Mouse (Mus musculus) forebrain, embryonic 13.5 days (tissue): Measurements from ENCODE around the gene Slc45a3. TPM values are rescaled to one million over a fixed set of nuclear protein-coding genes. Genes with fewer than 3 reads are reported as not detected.

ENCODE experiments used
- ATAC-seq: fragments of 200-750 bp; cut with Nextera tagmentation; 2 replicates; pipeline ENCODE4 v1.8.0; 2017
- H3K27ac ChIP-seq: fragments of 300-500 bp; sonication (generic); 2 replicates; pipeline ENCODE4 v1.5.1; 2015; ENCODE audit warnings: inconsistent platforms, mild to moderate bottlenecking, moderate library complexity
- H3K27me3 ChIP-seq: fragments of 300-500 bp; sonication (generic); 2 replicates; pipeline ENCODE4 v1.6.1; 2015; ENCODE audit warnings: mild to moderate bottlenecking, inconsistent platforms
- H3K36me3 ChIP-seq: fragments of 300-500 bp; sonication (generic); 2 replicates; pipeline ENCODE4 v1.6.1; 2015; ENCODE audit warnings: mild to moderate bottlenecking, inconsistent platforms; ENCODE audit not compliant: poor library complexity, severe bottlenecking
- H3K4me1 ChIP-seq: fragments of 300-500 bp; sonication (generic); 2 replicates; pipeline ENCODE4 v1.6.1; 2015; ENCODE audit warnings: inconsistent platforms
- H3K4me2 ChIP-seq: fragments of 300-500 bp; sonication (generic); 2 replicates; pipeline ENCODE4 v1.6.1; 2015; ENCODE audit warnings: inconsistent platforms, mild to moderate bottlenecking, moderate library complexity
- H3K4me3 ChIP-seq: fragments of 300-500 bp; sonication (generic); 2 replicates; pipeline ENCODE4 v1.5.1; 2015; ENCODE audit warnings: mild to moderate bottlenecking, inconsistent platforms
- H3K9ac ChIP-seq: fragments of 300-500 bp; sonication (generic); 2 replicates; pipeline ENCODE4 v1.6.1; 2015; ENCODE audit warnings: mild to moderate bottlenecking, inconsistent platforms
- H3K9me3 ChIP-seq: fragments of 300-500 bp; sonication (generic); replicated peaks from 2 replicates; pipeline ENCODE4 v1.6.1; 2016; ENCODE audit warnings: inconsistent platforms
- WGBS: fragments of 180-500 bp; shearing (Covaris S2); methylation state at CpG from one replicate; pipeline ENCODE4 v1.1.7; 2015; 5-methylcytosine and 5-hydroxymethylcytosine counted together
- polyA plus RNA-seq: library from polyadenylated mRNA; unstranded; fragments of >200 nt; fragmentation: Nextera tagmentation; extraction: Ambion mirVana; gene quantifications from 2 replicates; pipeline ENCODE4 v1.2.1, GENCODE M21; 2015

Gene Slc45a3
- polyA plus RNA-seq: 2.6 and 2.9 TPM in 2 replicates

DNA sequence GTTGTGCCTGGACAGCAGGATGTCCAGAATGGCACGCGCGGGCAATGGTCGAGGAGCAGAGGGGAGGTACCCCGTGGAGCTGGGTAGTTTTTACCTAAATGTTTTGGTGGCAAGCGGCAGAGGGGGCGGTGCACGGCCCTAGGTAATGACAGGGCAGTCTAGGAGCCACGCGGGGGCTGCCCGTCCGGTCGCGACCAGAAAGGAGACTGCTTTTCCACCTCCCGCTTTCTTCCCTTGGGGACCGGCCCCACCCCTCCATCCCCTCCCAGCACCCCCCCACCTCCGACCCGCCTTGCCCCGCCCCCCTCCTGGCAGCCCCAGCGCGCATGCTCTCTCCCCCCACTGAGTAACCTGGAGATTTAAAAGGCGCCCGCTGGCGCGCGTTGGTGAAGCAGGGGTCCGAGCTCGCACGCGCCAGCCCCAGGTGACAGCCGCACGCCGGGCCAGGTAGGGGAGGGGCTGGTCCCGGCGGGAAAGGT is at the start of gene Slc45a3:
Gene Slc45a3, plus strand, starts transcription at position 362 of the 479 bp plus-strand sequence.
- WGBS: 0% methylated on average over 30 of the region's 35 CpGs
- H3K27ac ChIP-seq: no peak within 1 kb of the TSS
- H3K4me3 ChIP-seq: peak within 1 kb of the TSS; percentile 91
- no peaks in the 10 kb centered on the region for H3K36me3 ChIP-seq
- no peaks in the 10 kb centered on the region for H3K9me3 ChIP-seq
- ATAC-seq: peak; percentile 65
- H3K27me3 ChIP-seq: peaks cover 34% of the 10 kb centered on the region
- peak within 1 kb of the TSS; percentile 98 for H3K4me2 ChIP-seq
- H3K9ac ChIP-seq: peak within 1 kb of the TSS; percentile 80
- H3K4me1 ChIP-seq: peaks cover 16% of the 10 kb centered on the region

DNA sequence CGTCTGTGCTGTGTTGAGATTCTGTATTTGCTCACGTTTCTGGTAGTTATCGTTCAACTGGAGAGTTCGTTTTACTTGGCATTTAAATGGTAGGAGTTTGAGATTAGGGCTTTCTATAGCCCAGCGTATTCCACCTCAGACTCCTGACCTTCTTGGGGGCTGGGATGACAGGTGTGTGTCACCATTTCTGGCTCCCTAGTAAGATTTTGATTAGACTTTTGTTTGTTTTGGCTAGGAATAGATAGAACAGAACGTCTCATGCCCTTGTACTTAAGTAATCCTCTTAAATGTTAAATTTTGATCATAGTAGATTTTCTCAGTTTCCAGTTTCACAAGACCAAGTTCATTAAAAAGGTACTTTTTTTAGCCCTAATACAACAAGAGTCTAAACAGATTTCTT is 45.1 kb upstream of the Slc45a3 start:
- ATAC-seq: no peak
- peaks cover 42% of the 10 kb centered on the region for H3K36me3 ChIP-seq
- H3K4me1 ChIP-seq: peaks cover 32% of the 10 kb centered on the region
- 69% methylated on average over 6 of the region's 6 CpGs for WGBS
- H3K9ac ChIP-seq: no peak overlapping the region
- no peak overlapping the region for H3K4me2 ChIP-seq
- H3K9me3 ChIP-seq: no peaks in the 10 kb centered on the region
- H3K27me3 ChIP-seq: no peaks in the 10 kb centered on the region
- H3K4me3 ChIP-seq: no peak overlapping the region
- H3K27ac ChIP-seq: no peak overlapping the region

- no peaks in the 10 kb centered on the region for H3K27me3 ChIP-seq
- no peak overlapping the region for H3K9ac ChIP-seq
- no peak overlapping the region for H3K4me3 ChIP-seq
- no peak for ATAC-seq
- no peak overlapping the region for H3K27ac ChIP-seq
- H3K9me3 ChIP-seq: no peaks in the 10 kb centered on the region
- H3K4me1 ChIP-seq: peaks cover 26% of the 10 kb centered on the region
- 99% methylated on average over 2 of the region's 2 CpGs for WGBS
- H3K36me3 ChIP-seq: peaks cover 55% of the 10 kb centered on the region
- H3K4me2 ChIP-seq: no peak overlapping the region
Measured at GRCm38 (mm10) chr1:131919052-131919451, 43.7 kb upstream of the Slc45a3 start.

GRCm38 (mm10) chr1:131922100-131922499 is 40.7 kb upstream of the Slc45a3 start:
- no peak for ATAC-seq
- WGBS: 98% methylated on average over 3 of the region's 3 CpGs
- H3K4me2 ChIP-seq: no peak overlapping the region
- no peaks in the 10 kb centered on the region for H3K9me3 ChIP-seq
- H3K4me1 ChIP-seq: peaks cover 6% of the 10 kb centered on the region
- H3K4me3 ChIP-seq: no peak overlapping the region
- no peak overlapping the region for H3K27ac ChIP-seq
- peaks cover 77% of the 10 kb centered on the region for H3K36me3 ChIP-seq
- H3K9ac ChIP-seq: no peak overlapping the region
- H3K27me3 ChIP-seq: no peaks in the 10 kb centered on the region

DNA sequence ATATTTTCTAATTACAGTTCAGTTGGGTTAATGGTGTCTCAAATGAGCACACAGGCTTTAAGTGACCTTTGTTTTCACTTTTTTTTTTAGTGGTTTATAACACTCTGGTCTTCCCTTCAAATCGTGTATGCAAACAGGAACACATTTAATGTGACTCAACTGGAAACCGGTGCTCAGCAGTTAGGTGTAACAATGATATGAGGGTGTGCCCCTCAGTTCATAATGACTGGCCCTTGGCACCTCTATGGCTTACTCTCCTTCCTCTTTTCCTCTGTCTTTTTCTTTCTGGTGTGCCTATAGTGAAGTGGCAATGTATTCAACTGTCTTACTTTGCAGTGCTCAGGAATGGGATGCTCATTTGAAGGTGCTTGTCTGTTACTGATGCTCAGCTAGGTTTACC is 29.3 kb upstream of the Slc45a3 start:
- peaks cover 69% of the 10 kb centered on the region for H3K36me3 ChIP-seq
- H3K27me3 ChIP-seq: no peaks in the 10 kb centered on the region
- no peak overlapping the region for H3K4me3 ChIP-seq
- H3K9ac ChIP-seq: no peak overlapping the region
- H3K9me3 ChIP-seq: no peaks in the 10 kb centered on the region
- no peak overlapping the region for H3K27ac ChIP-seq
- no peak for ATAC-seq
- no peak overlapping the region for H3K4me2 ChIP-seq
- no peaks in the 10 kb centered on the region for H3K4me1 ChIP-seq
- WGBS: 91% methylated on average over 2 of the region's 2 CpGs

- Histone ChIP-seq H3K4me2 (no peak overlapping the region), H3K4me3 (no peak overlapping the region), H3K9ac (no peak overlapping the region), H3K36me3 (peaks cover 32% of the 10 kb centered on the region), H3K9me3 (no peaks in the 10 kb centered on the region), H3K4me1 (no peaks in the 10 kb centered on the region), H3K27me3 (no peaks in the 10 kb centered on the region), H3K27ac (no peak overlapping the region)
- 47% methylated on average over 6 of the region's 6 CpGs for WGBS
- ATAC-seq: peak; percentile 71; the same call in 1 of the 2 replicates
Measured at GRCm38 (mm10) chr1:131937659-131938305, 25.0 kb upstream of the Slc45a3 start.

DNA sequence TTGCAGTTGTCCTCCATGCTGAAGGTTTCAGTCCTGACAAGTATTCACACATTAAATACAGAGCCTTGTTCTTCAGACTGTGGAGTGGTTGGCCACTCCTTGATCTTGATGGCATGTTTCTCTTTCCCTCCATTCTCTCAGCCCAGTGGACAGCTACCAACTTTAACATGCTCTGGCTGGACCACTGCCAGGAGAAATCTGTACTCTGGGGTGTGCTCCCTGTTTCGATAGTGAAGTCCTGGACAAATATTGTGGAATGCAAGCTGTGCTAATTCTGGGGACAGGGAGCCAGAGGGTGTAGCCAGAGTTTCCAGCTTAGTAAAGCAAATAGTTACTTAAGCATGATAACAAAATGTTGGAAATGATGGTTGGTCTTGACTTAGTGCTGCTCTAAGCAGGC is 24.0 kb upstream of the Slc45a3 start:
- H3K27me3 ChIP-seq: no peaks in the 10 kb centered on the region
- H3K36me3 ChIP-seq: peaks cover 24% of the 10 kb centered on the region
- 79% methylated on average over 1 of the region's 1 CpGs for WGBS
- ATAC-seq: no peak
- H3K4me2 ChIP-seq: no peak overlapping the region
- no peak overlapping the region for H3K9ac ChIP-seq
- H3K4me1 ChIP-seq: no peaks in the 10 kb centered on the region
- H3K4me3 ChIP-seq: no peak overlapping the region
- no peaks in the 10 kb centered on the region for H3K9me3 ChIP-seq
- no peak overlapping the region for H3K27ac ChIP-seq

- no peaks in the 10 kb centered on the region for H3K4me1 ChIP-seq
- H3K4me3 ChIP-seq: no peak overlapping the region
- no peak overlapping the region for H3K9ac ChIP-seq
- no peak overlapping the region for H3K4me2 ChIP-seq
- ATAC-seq: no peak
- H3K36me3 ChIP-seq: peaks cover 9% of the 10 kb centered on the region
- 46% methylated on average over 2 of the region's 2 CpGs for WGBS
- H3K9me3 ChIP-seq: no peaks in the 10 kb centered on the region
- no peaks in the 10 kb centered on the region for H3K27me3 ChIP-seq
- no peak overlapping the region for H3K27ac ChIP-seq
Measured at GRCm38 (mm10) chr1:131940711-131941244, 22.0 kb upstream of the Slc45a3 start.

DNA sequence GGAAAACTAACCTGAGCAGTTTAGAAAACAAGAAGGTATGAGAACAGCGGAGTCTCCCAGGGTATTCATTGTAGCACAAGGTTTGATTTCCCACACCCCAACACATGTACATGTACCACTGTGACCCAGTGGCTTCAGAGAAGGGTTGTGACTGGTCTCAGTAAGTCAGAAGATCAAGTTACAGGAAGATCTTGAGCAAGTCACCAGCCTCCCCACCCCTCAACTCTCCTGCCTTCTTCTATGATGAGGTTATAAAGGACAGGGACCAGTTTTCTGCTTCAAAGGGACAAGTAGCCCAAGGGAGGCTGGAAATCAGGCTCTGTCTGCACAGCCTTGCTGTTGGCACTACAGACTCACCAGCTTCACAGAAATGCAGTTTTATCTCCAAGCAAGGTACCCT is 21.3 kb upstream of the Slc45a3 start:
- Histone ChIP-seq H3K4me2 (no peak overlapping the region), H3K4me3 (no peak overlapping the region), H3K9ac (no peak overlapping the region), H3K27me3 (no peaks in the 10 kb centered on the region), H3K27ac (no peak overlapping the region), H3K4me1 (no peaks in the 10 kb centered on the region), H3K36me3 (peaks cover 9% of the 10 kb centered on the region), H3K9me3 (no peaks in the 10 kb centered on the region)
- 96% methylated on average over 1 of the region's 1 CpGs for WGBS
- no peak for ATAC-seq

GRCm38 (mm10) chr1:131942621-131943590 is 19.9 kb upstream of the Slc45a3 start:
- ATAC-seq: no peak
- H3K4me3 ChIP-seq: no peak overlapping the region
- H3K4me2 ChIP-seq: no peak overlapping the region
- H3K27ac ChIP-seq: no peak overlapping the region
- H3K27me3 ChIP-seq: no peaks in the 10 kb centered on the region
- H3K9me3 ChIP-seq: no peaks in the 10 kb centered on the region
- no peak overlapping the region for H3K9ac ChIP-seq
- no peaks in the 10 kb centered on the region; the same call in 1 of the 2 replicates for H3K36me3 ChIP-seq
- H3K4me1 ChIP-seq: no peaks in the 10 kb centered on the region
- WGBS: 83% methylated on average over 16 of the region's 16 CpGs

DNA sequence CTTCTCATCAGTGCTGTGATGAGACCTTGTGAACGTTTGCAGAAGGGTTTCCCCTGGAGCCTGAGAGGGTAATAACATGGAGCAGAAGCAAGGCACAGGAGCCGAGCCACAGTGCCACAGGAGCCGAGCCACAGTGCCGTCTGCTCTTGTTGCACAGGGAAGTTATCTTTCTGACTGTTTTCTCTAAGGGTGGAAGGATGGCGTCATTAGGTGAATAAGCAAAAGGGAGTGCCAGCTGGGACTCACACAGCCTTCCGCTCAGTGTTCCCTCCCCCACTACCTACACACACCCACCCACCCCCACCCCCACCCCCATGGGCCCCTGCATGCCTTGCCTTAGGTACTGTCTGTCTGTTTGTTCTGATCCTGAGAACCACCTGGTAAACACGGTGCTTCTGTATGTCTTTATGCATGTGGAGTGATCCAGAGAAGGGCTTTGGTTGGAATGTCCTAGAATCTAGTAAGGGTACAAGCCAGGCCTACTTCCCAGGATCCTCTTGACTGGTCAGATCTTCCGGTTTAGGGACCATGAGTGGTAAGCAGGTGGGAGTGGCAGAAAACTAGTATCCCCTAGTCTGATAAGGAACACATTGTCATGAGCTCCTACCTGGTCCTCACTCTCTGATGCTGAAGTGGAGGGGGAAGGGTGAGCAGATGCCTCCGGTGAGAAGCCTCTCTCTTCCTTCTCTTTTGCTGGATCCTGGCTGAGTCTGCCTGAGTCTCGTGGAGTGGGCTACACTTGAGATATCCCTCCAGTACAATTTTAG is 16.9 kb upstream of the Slc45a3 start:
- no peak overlapping the region for H3K4me2 ChIP-seq
- no peak for ATAC-seq
- WGBS: 76% methylated on average over 10 of the region's 10 CpGs

More for the DNA sequence above, 16.9 kb upstream of the Slc45a3 start:
- Histone ChIP-seq H3K9me3 (no peaks in the 10 kb centered on the region), H3K9ac (no peak overlapping the region), H3K4me1 (no peaks in the 10 kb centered on the region), H3K27ac (no peak overlapping the region), H3K4me3 (no peak overlapping the region), H3K27me3 (no peaks in the 10 kb centered on the region), H3K36me3 (no peaks in the 10 kb centered on the region)
